Mouse (Mus musculus) liver, postnatal 0 days (tissue): ENCODE measurements around the gene Olfr750. TPM values are rescaled to one million over a fixed set of nuclear protein-coding genes. Genes with fewer than 3 reads are reported as not detected.

Experiments used
- ATAC-seq: fragments of 200-750 bp; cut with Nextera tagmentation; 2 replicates; pipeline ENCODE4 v1.8.0; 2017; ENCODE audit warnings: mild to moderate bottlenecking, moderate library complexity
- DNase-seq: peaks from one replicate; pipeline ENCODE4 v3.0.0-alpha.2; 2016
- H3K27ac ChIP-seq: fragments of 300-500 bp; sonication (generic); 2 replicates; pipeline ENCODE4 v1.5.1; 2014; ENCODE audit warnings: antibody characterized with exemption, moderate library complexity, mild to moderate bottlenecking, low read depth
- H3K27me3 ChIP-seq: fragments of 300-500 bp; sonication (generic); 2 replicates; pipeline ENCODE4 v1.6.1; 2014; ENCODE audit warnings: low read length, control low read depth, mixed read lengths; ENCODE audit not compliant: insufficient read depth
- H3K36me3 ChIP-seq: fragments of 300-500 bp; sonication (generic); replicated peaks from 2 replicates; pipeline ENCODE4 v1.6.1; 2014; ENCODE audit warnings: mild to moderate bottlenecking, control low read depth, low read length, moderate library complexity, mixed read lengths; ENCODE audit not compliant: insufficient read depth
- H3K4me1 ChIP-seq: fragments of 300-500 bp; sonication (generic); 2 replicates; pipeline ENCODE4 v1.6.1; 2014; ENCODE audit warnings: antibody characterized with exemption, mild to moderate bottlenecking, control low read depth; ENCODE audit not compliant: insufficient read depth
- H3K4me2 ChIP-seq: fragments of 300-500 bp; sonication (generic); 2 replicates; pipeline ENCODE4 v1.6.1; 2014; ENCODE audit warnings: low read depth, mild to moderate bottlenecking, low read length, moderate library complexity, mixed read lengths
- H3K4me3 ChIP-seq: fragments of 300-500 bp; sonication (generic); 2 replicates; pipeline ENCODE4 v1.5.1; 2014; ENCODE audit warnings: low read depth, low read length
- H3K9ac ChIP-seq: fragments of 300-500 bp; sonication (generic); replicated peaks from 2 replicates; pipeline ENCODE4 v1.6.1; 2014; ENCODE audit warnings: mild to moderate bottlenecking, moderate library complexity
- H3K9me3 ChIP-seq: fragments of 300-500 bp; sonication (generic); 2 replicates; pipeline ENCODE4 v1.6.1; 2016; ENCODE audit warnings: mild to moderate bottlenecking, control low read depth, low read length, mixed read lengths
- CTCF ChIP-seq: sonication (generic); IDR thresholded peaks from 2 replicates; pipeline ENCODE4 v1.5.1; 2016; ENCODE audit warnings: antibody characterized with exemption, low read depth
- EP300 ChIP-seq: IDR thresholded peaks from 2 replicates; pipeline ENCODE4 v1.6.1; 2016; ENCODE audit warnings: antibody characterized with exemption, low read depth, mild to moderate bottlenecking
- WGBS: fragments of 180-500 bp; shearing (Covaris S2); extraction: QIAGEN DNeasy Blood & Tissue Kit; methylation state at CpG from one replicate; pipeline ENCODE4 v1.1.7; 2014; ENCODE audit not compliant: insufficient replicate concordance; 5-methylcytosine and 5-hydroxymethylcytosine counted together
- polyA plus RNA-seq: library from polyadenylated mRNA; unstranded; fragments of >200 nt; fragmentation: Nextera tagmentation; extraction: Ambion mirVana; gene quantifications from 2 replicates; pipeline ENCODE4 v1.2.1, GENCODE M21; 2015

Gene Olfr750
- polyA plus RNA-seq, 1 experiment from 2014 or later, result not detected

DNA sequence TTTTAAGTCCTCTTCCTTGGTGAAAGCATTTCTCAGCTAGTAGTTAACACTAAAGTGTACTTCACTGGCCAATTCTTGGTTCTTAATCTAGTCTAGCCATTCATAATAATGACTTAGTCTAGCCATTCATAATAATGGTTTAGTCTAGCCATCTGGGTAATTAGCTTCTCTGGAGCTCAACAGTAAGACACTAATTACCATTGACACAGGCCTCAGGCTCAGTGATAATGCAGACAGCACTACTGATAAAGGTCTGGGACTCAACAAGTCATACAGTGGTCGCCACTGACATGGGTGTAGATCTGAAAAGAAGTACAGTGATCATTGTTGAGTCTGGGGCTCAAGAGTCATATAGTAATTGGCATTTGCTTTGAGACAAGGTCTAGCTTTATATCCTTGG lies 49.4 kb downstream of the Olfr750 start:
- 62% methylated on average over 1 of the region's 1 CpGs for WGBS

DNA sequence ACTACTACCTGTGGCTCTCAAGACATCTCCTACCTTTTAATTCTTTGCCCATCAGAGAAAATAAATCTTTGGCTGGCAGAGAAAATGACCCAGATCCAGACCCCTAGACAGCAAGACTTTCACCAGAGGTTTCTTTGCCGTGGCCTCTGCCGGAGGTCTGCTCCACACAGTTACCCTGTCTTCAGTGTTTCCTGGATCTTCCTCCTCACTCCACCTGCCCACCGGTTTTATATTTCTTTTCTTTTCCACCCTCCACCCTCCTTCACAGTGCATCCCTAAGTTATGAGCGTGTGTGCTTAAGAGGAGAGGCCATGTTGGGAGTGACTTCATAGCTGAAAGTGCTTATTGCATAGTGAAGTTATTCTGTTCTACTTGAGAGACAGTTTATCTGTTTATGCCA lies 50.8 kb downstream of the Olfr750 start:
- WGBS, result 73% methylated on average over 4 of the region's 4 CpGs
- TF ChIP-seq CTCF, result no peak
- TF ChIP-seq EP300, result no peak
- H3K27ac ChIP-seq, result no peak overlapping the region
- no peak overlapping the region for H3K9ac ChIP-seq
- H3K27me3 ChIP-seq, result no peaks in the 10 kb centered on the region
- H3K36me3 ChIP-seq, result no peaks in the 10 kb centered on the region
- ATAC-seq (no peak), DNase-seq (no peak)
- no peak overlapping the region for H3K4me3 ChIP-seq
- peaks cover 2% of the 10 kb centered on the region; the same call in 1 of the 2 replicates for H3K9me3 ChIP-seq
- H3K4me2 ChIP-seq, result no peak overlapping the region
- H3K4me1 ChIP-seq, result no peaks in the 10 kb centered on the region

More for the DNA sequence above, 49.4 kb downstream of the Olfr750 start:
- H3K4me1 ChIP-seq, result no peaks in the 10 kb centered on the region
- no peak overlapping the region for H3K9ac ChIP-seq
- H3K36me3 ChIP-seq, result no peaks in the 10 kb centered on the region
- TF ChIP-seq CTCF (no peak), EP300 (no peak)
- no peak overlapping the region for H3K27ac ChIP-seq
- no peak for ATAC-seq
- DNase-seq, result no peak
- H3K9me3 ChIP-seq, result peaks cover 2% of the 10 kb centered on the region; the same call in 1 of the 2 replicates
- no peaks in the 10 kb centered on the region for H3K27me3 ChIP-seq
- H3K4me2 ChIP-seq, result no peak overlapping the region
- no peak overlapping the region for H3K4me3 ChIP-seq

DNA sequence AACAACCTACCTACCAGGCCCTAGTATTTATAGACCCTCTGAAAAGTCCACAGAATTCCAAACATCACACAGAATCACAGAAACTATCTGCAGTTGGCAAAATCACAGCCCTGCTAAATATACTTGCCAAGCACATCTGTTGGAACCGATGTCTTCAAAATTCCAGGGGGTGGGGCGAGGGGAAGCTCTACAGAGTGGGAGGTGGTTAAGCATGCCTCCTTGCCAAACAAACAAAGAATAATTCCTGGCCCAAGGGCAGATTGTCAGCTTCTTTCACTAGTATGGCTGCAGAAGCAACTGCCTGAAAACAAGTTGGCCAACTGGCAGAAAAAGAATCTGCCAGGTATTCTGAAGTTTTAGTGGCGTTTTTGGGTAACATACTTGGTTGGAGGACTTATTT lies 57.0 kb downstream of the Olfr750 start:
- Histone ChIP-seq H3K27ac (no peak overlapping the region), H3K9ac (no peak overlapping the region), H3K4me1 (no peaks in the 10 kb centered on the region), H3K4me3 (no peak overlapping the region), H3K36me3 (no peaks in the 10 kb centered on the region), H3K9me3 (peaks cover 2% of the 10 kb centered on the region; the same call in 1 of the 2 replicates), H3K4me2 (no peak overlapping the region), H3K27me3 (no peaks in the 10 kb centered on the region)
- WGBS, result 73% methylated on average over 3 of the region's 3 CpGs
- TF ChIP-seq EP300 (no peak), CTCF (no peak)
- ATAC-seq, result no peak
- DNase-seq, result no peak

Other genes starting within 250 kb of the Olfr750 start
- 6.2 and 6.6 TPM in 2 replicates for gene Tep1, start 203.9 kb downstream of the Olfr750 start, polyA plus RNA-seq
- 0.13 and 0.20 TPM in 2 replicates for gene Klhl33, start 176.9 kb downstream of the Olfr750 start, polyA plus RNA-seq
- gene Osgep, start 149.5 kb downstream of the Olfr750 start, polyA plus RNA-seq, result 38.5 and 39.5 TPM in 2 replicates
- 58.0 and 60.1 TPM in 2 replicates for gene Apex1, start 149.5 kb downstream of the Olfr750 start, polyA plus RNA-seq
- 23.6 and 24.2 TPM in 2 replicates for gene Pip4p1, start 143.6 kb downstream of the Olfr750 start, polyA plus RNA-seq
- gene Pnp, start 143.4 kb downstream of the Olfr750 start, polyA plus RNA-seq, result 66.4 and 70.4 TPM in 2 replicates
- gene Gm49342, start 129.9 kb downstream of the Olfr750 start, polyA plus RNA-seq, result not detected in 2 replicates
- gene Pnp2, start 118.4 kb downstream of the Olfr750 start, polyA plus RNA-seq, result 7.1 and 7.3 TPM in 2 replicates
- not detected in 2 replicates for gene Rnase10, start 66.7 kb downstream of the Olfr750 start, polyA plus RNA-seq
- gene Rnase9, start 32.6 kb downstream of the Olfr750 start, polyA plus RNA-seq, result not detected in 2 replicates
- gene Rnase11, start 24.3 kb downstream of the Olfr750 start, polyA plus RNA-seq, result not detected in 2 replicates
- gene Rnase12, start 16.8 kb downstream of the Olfr750 start, polyA plus RNA-seq, result 1.3 and 1.6 TPM in 2 replicates
- gene Rnase4, start 16.6 kb upstream of the Olfr750 start, polyA plus RNA-seq, result 221 and 337 TPM in 2 replicates
- gene Ang, start 16.7 kb upstream of the Olfr750 start, polyA plus RNA-seq, result 85.3 and 131 TPM in 2 replicates
- gene Eddm3b, start 40.0 kb upstream of the Olfr750 start, polyA plus RNA-seq, result 0.07 TPM in 2 replicates
- 6.3 and 7.5 TPM in 2 replicates for gene Rnase6, start 49.5 kb upstream of the Olfr750 start, polyA plus RNA-seq
- gene Rnase1, start 72.3 kb upstream of the Olfr750 start, polyA plus RNA-seq, result 0.11 and 2.1 TPM in 2 replicates
- gene Rnase2b, start 87.8 kb upstream of the Olfr750 start, polyA plus RNA-seq, result not detected in 2 replicates
- not detected in 2 replicates for gene Ang2, start 124.7 kb upstream of the Olfr750 start, polyA plus RNA-seq
- gene Ear14, start 129.0 kb upstream of the Olfr750 start, polyA plus RNA-seq, result not detected in 2 replicates
- gene Rnase2a, start 181.7 kb upstream of the Olfr750 start, polyA plus RNA-seq, result not detected in 2 replicates